In the genomic region with DNA sequence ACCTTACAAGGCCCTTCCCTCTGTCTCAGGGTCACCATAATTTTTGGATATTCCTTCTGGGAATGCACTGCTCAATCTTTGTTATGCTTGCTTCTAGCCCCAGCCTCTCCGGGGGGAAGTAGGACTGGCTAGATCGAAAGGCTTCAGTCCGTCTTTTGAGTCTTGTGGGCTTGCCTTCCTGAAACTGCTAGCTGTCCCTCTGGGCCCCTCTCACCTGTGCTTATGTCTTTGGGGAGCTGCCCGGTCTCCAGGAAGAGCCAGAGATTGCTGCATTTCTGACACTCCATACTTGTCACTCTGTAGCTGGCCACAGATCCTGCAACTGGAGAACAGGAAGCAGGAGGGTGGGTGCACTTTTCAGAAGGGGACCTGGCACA, we compare ENCODE assay signal across 11 mouse cellular contexts. TPM values are rescaled to one million over a fixed set of nuclear protein-coding genes. Genes with fewer than 3 reads are reported as not detected.
A peak's percentile ranks its signal among the peaks of the same experiment; 100 is the strongest.
DNase-seq lines count a peak whose midpoint lies in the region; ATAC-seq and TF ChIP-seq lines count a peak whose summit lies in the region.
"Had no signal": no experiment of that assay in that cellular context is flagged by ENCODE, and none has a peak within 500 bp of the region (broad histone marks: within the 10 kb centered on the region; RNA-seq: fewer than 3 reads in every experiment).

No protein-coding gene starts in this region.

- no peak for TF ChIP-seq POLR2A in spleen, adult 2 months (IDR thresholded peaks at IDR 0.05; ENCODE audit: low read depth, low read length)

- peak overlapping the region; percentile 89 for H3K4me2 ChIP-seq in heart, embryonic 14.5 days (ENCODE audit: low read length)
- H3K4me2 ChIP-seq in liver, embryonic 15.5 days: peak overlapping the region; percentile 74

- peaks cover 34% of the 10 kb centered on the region for H3K27me3 ChIP-seq in heart, embryonic 14.5 days (ENCODE audit: control insufficient read depth, insufficient read depth, low read length)
- 0 out of 2 replicates have a peak, but pooled peaks cover 2% of the 10 kb centered on the region for H3K27me3 ChIP-seq in spleen, adult 2 months (ENCODE audit: control insufficient read depth, insufficient read depth, low read length)
- H3K27me3 ChIP-seq in liver, embryonic 15.5 days: peaks cover 44% of the 10 kb centered on the region

- H3K4me1 ChIP-seq in heart, embryonic 14.5 days (ENCODE audit: control insufficient read depth in 2 of 2, insufficient read depth in 2 of 2, low read length in 2 of 2): peaks cover 0 to 7% of the 10 kb centered on the region in 2 experiments; a peak in 2 of 4 replicates
- H3K4me1 ChIP-seq in spleen, adult 2 months (ENCODE audit: control insufficient read depth, insufficient read depth, insufficient read length): peaks cover 4% of the 10 kb centered on the region; the same call in 1 of the 2 replicates
- H3K4me1 ChIP-seq in liver, embryonic 15.5 days (replicated peaks): peaks cover 17% of the 10 kb centered on the region

- ATAC-seq in heart, embryonic 14.5 days (ENCODE audit: insufficient number of reproducible peaks, insufficient read depth, low FRiP score, low read depth): no peak
- ATAC-seq in liver, embryonic 15.5 days (ENCODE audit: insufficient read depth): no peak
- ATAC-seq in megakaryocyte-erythroid progenitor cell, adult 5-6 weeks (replicated peaks; ENCODE audit: low FRiP score, low TSS enrichment, poor library complexity, severe bottlenecking): no peak

- DNase-seq in heart, postnatal 14 days: no peak
- no peak for DNase-seq in spleen, adult 2 months (ENCODE audit: low read depth in 1 of 2, low spot score in 2 of 2)
- no peak for DNase-seq in spleen, adult 18-20 months
- no peak for DNase-seq in frontal cortex, postnatal 36 days (ENCODE audit: low spot score in 2 of 2)
- DNase-seq in right cerebral cortex, postnatal 14 days: no peak

- 86% methylated on average over 4 of the region's 4 CpGs for WGBS in heart, embryonic 14.5 days
- 41% methylated on average over 4 of the region's 4 CpGs for WGBS in spleen, adult 2 months
- WGBS in liver, embryonic 15.5 days (ENCODE audit: insufficient replicate concordance): 50% methylated on average over 4 of the region's 4 CpGs

- no peaks in the 10 kb centered on the region for H3K36me3 ChIP-seq in heart, embryonic 14.5 days (ENCODE audit: control insufficient read depth, insufficient read depth, low read length)
- no peaks in the 10 kb centered on the region for H3K36me3 ChIP-seq in spleen, adult 2 months (ENCODE audit: control insufficient read depth, insufficient read depth, low read length)
- no peaks in the 10 kb centered on the region for H3K36me3 ChIP-seq in liver, embryonic 15.5 days (replicated peaks)

- 0 out of 2 replicates have a peak overlapping the region, but pooled peaks have one; percentile 69 for H3K9ac ChIP-seq in heart, embryonic 14.5 days (ENCODE audit: low read length)
- no peak overlapping the region for H3K9ac ChIP-seq in liver, embryonic 15.5 days

- H3K4me3 ChIP-seq in heart, embryonic 14.5 days (ENCODE audit: control insufficient read depth in 1 of 2, insufficient read depth in 1 of 2, low read depth in 1 of 2, low read length in 2 of 2): no peak overlapping the region
- no peak overlapping the region for H3K4me3 ChIP-seq in spleen, adult 2 months (ENCODE audit: extremely low read depth, insufficient read depth, insufficient read length)
- H3K4me3 ChIP-seq in liver, embryonic 15.5 days (replicated peaks): no peak overlapping the region

- no peak for TF ChIP-seq CTCF in spleen, adult 2 months (IDR thresholded peaks at IDR 0.05; ENCODE audit: extremely low read depth, insufficient read depth, insufficient read length, insufficient replicate concordance)

- no peaks in the 10 kb centered on the region for H3K9me3 ChIP-seq in heart, embryonic 14.5 days (ENCODE audit: control insufficient read depth, low read length)
- no peaks in the 10 kb centered on the region for H3K9me3 ChIP-seq in liver, embryonic 15.5 days (replicated peaks)

- intact Hi-C loops in heart, postnatal 14 days (cut with DNase I): no loop called here

- no peak overlapping the region for H3K27ac ChIP-seq in heart, embryonic 14.5 days (replicated peaks in 1 of 2; ENCODE audit: control insufficient read depth in 1 of 2, insufficient read depth in 1 of 2, low read depth in 2 of 2, low read length in 2 of 2)
- H3K27ac ChIP-seq in spleen, adult 2 months (ENCODE audit: insufficient read depth, low read length): peak overlapping the region; percentile 17; the same call in 1 of the 2 replicates
- no peak overlapping the region for H3K27ac ChIP-seq in liver, embryonic 15.5 days (replicated peaks)

RNA-seq across cellular contexts. Expression of a gene that starts 1.0 kb away (rescaled TPM):
- polyA plus RNA-seq in heart, embryonic 14.5 days (2014; fragmentation: Nextera tagmentation; extraction: Ambion mirVana): 22.8 and 28.2 TPM in 2 replicates
- 10 to 100 TPM; 16.6 to 22.5 TPM for total RNA-seq in heart, postnatal 14 days (2021)
- 16.4 and 16.8 TPM in 2 replicates for polyA plus RNA-seq in spleen, adult 2 months (2012; rRNA removed)
- 8.2 and 9.9 TPM in 2 replicates for polyA plus RNA-seq in liver, embryonic 15.5 days (2015; fragmentation: Nextera tagmentation; extraction: Ambion mirVana)
- total RNA-seq in megakaryocyte-erythroid progenitor cell, adult 5-6 weeks (2014; fragmentation: Nextera tagmentation): 2.1 and 3.0 TPM in 2 replicates
- total RNA-seq in megakaryocyte-erythroid progenitor cell, adult 5-6 weeks (2017): 3.7 and 5.9 TPM in 2 replicates

RNA-seq across cellular contexts. Expression of a gene that starts 3.4 kb away (rescaled TPM):
- 0.07 and 0.27 TPM in 2 replicates for polyA plus RNA-seq in heart, embryonic 14.5 days (2014; fragmentation: Nextera tagmentation; extraction: Ambion mirVana)
- total RNA-seq in heart, postnatal 14 days (2021): not detected
- not detected in 2 replicates for polyA plus RNA-seq in spleen, adult 2 months (2012; rRNA removed)
- polyA plus RNA-seq in liver, embryonic 15.5 days (2015; fragmentation: Nextera tagmentation; extraction: Ambion mirVana): 0.05 and 0.06 TPM in 2 replicates
- total RNA-seq in megakaryocyte-erythroid progenitor cell, adult 5-6 weeks (2014; fragmentation: Nextera tagmentation): not detected in 2 replicates
- total RNA-seq in megakaryocyte-erythroid progenitor cell, adult 5-6 weeks (2017): not detected in 2 replicates
- total RNA-seq: hematopoietic stem cell, adult 5-6 weeks; left cerebral cortex, postnatal 4 days had no signal
- polyA plus RNA-seq: activated CD4-positive, CD25-positive, alpha-beta regulatory T cell, adult 4 months had no signal

RNA-seq across cellular contexts. Expression of a gene that starts 7.0 kb away (rescaled TPM):
- polyA plus RNA-seq in heart, embryonic 14.5 days (2014; fragmentation: Nextera tagmentation; extraction: Ambion mirVana): 1.8 and 3.2 TPM in 2 replicates
- 1 to 10 TPM; 6.3 TPM for total RNA-seq in heart, postnatal 14 days (2021)
- 71.2 and 120 TPM in 2 replicates for polyA plus RNA-seq in spleen, adult 2 months (2012; rRNA removed)
- polyA plus RNA-seq in liver, embryonic 15.5 days (2015; fragmentation: Nextera tagmentation; extraction: Ambion mirVana): 70.4 and 90.0 TPM in 2 replicates
- total RNA-seq in megakaryocyte-erythroid progenitor cell, adult 5-6 weeks (2014; fragmentation: Nextera tagmentation): not detected in 2 replicates
- not detected in 2 replicates for total RNA-seq in megakaryocyte-erythroid progenitor cell, adult 5-6 weeks (2017)
- total RNA-seq: hematopoietic stem cell, adult 5-6 weeks had no signal

RNA-seq across cellular contexts. Expression of a gene that starts 12.5 kb away (rescaled TPM):
- polyA plus RNA-seq in heart, embryonic 14.5 days (2014; fragmentation: Nextera tagmentation; extraction: Ambion mirVana): 41.9 and 42.1 TPM in 2 replicates
- 10 to 100 TPM; 48.1 to 49.7 TPM for total RNA-seq in heart, postnatal 14 days (2021)
- polyA plus RNA-seq in spleen, adult 2 months (2012; rRNA removed): 43.6 and 55.1 TPM in 2 replicates
- 21.7 and 23.5 TPM in 2 replicates for polyA plus RNA-seq in liver, embryonic 15.5 days (2015; fragmentation: Nextera tagmentation; extraction: Ambion mirVana)
- total RNA-seq in megakaryocyte-erythroid progenitor cell, adult 5-6 weeks (2014; fragmentation: Nextera tagmentation): 55.8 and 58.7 TPM in 2 replicates
- total RNA-seq in megakaryocyte-erythroid progenitor cell, adult 5-6 weeks (2017): 58.5 and 92.0 TPM in 2 replicates

RNA-seq across cellular contexts. Expression of a gene that starts 32.1 kb away (rescaled TPM):
- not detected in 2 replicates for polyA plus RNA-seq in heart, embryonic 14.5 days (2014; fragmentation: Nextera tagmentation; extraction: Ambion mirVana)
- total RNA-seq in heart, postnatal 14 days (2021): 1 to 10 TPM; 1.1 TPM
- not detected in 2 replicates for polyA plus RNA-seq in spleen, adult 2 months (2012; rRNA removed)
- not detected in 2 replicates for polyA plus RNA-seq in liver, embryonic 15.5 days (2015; fragmentation: Nextera tagmentation; extraction: Ambion mirVana)
- not detected in 2 replicates for total RNA-seq in megakaryocyte-erythroid progenitor cell, adult 5-6 weeks (2014; fragmentation: Nextera tagmentation)
- total RNA-seq in megakaryocyte-erythroid progenitor cell, adult 5-6 weeks (2017): not detected in 2 replicates
- total RNA-seq: hematopoietic stem cell, adult 5-6 weeks; left cerebral cortex, postnatal 4 days had no signal
- polyA plus RNA-seq: activated CD4-positive, CD25-positive, alpha-beta regulatory T cell, adult 4 months had no signal

Comparison
In these comparisons a context has a peak if more than half of its experiments do, and no peak if none do; other contexts are left out.
1. RNA of a gene that starts 7.0 kb away (polyA plus RNA-seq): 71.2 to 120 TPM in spleen, adult 2 months and 70.4 to 90.0 TPM in liver, embryonic 15.5 days; 1.8 to 3.2 TPM in heart, embryonic 14.5 days; every median in the first group is over 10 times any median in the second.